Mouse (Mus musculus) myocyte (in vitro differentiated cells): ENCODE results near the gene Hmcn2.

ENCODE experiments used
- CEBPB ChIP-seq: IDR thresholded peaks from 2 replicates; pipeline ENCODE4 v1.6.1; 2011; ENCODE audit warnings: mild to moderate bottlenecking, moderate library complexity; ENCODE audit not compliant: poor library complexity, insufficient read depth, severe bottlenecking
- E2F4 ChIP-seq: IDR thresholded peaks from one replicate; pipeline ENCODE4 v1.6.1; 2011; ENCODE audit warnings: mild to moderate bottlenecking, control low read depth, moderate library complexity; ENCODE audit not compliant: insufficient read depth
- MAX ChIP-seq: IDR thresholded peaks from one replicate; pipeline ENCODE4 v1.6.1; 2011; ENCODE audit warnings: low read depth, mild to moderate bottlenecking, control low read depth
- MYOD1 ChIP-seq, 3 experiments: IDR thresholded peaks; one replicate each; pipeline ENCODE4 v1.6.1; 2011; ENCODE audit warnings: control low read depth in 2 of 3, low read depth in 2 of 3, mild to moderate bottlenecking in 2 of 3, moderate library complexity in 1 of 3; ENCODE audit not compliant: insufficient read length in 2 of 3, control insufficient read depth in 1 of 3
- MYOG ChIP-seq, 3 experiments: IDR thresholded peaks; one replicate each; pipeline ENCODE4 v1.6.1; 2011; ENCODE audit warnings: control low read depth in 2 of 3, low read depth in 2 of 3, mild to moderate bottlenecking in 2 of 3; ENCODE audit not compliant: insufficient read length in 2 of 3, control insufficient read depth in 1 of 3, insufficient read depth in 1 of 3
- POLR2A ChIP-seq: IDR thresholded peaks from one replicate; pipeline ENCODE4 v1.6.1; 2011; ENCODE audit warnings: low read depth, mild to moderate bottlenecking, control low read depth, moderate library complexity; ENCODE audit not compliant: insufficient read length
- POLR2AphosphoS2 ChIP-seq: IDR thresholded peaks from one replicate; pipeline ENCODE4 v1.6.1; 2011; ENCODE audit warnings: low read depth, control low read depth; ENCODE audit not compliant: insufficient read length
- SRF ChIP-seq: IDR thresholded peaks from one replicate; pipeline ENCODE4 v1.6.1; 2011; ENCODE audit warnings: low read depth; ENCODE audit not compliant: control insufficient read depth, insufficient read length
- TCF12 ChIP-seq: IDR thresholded peaks from one replicate; pipeline ENCODE4 v1.6.1; 2011; ENCODE audit warnings: mild to moderate bottlenecking, control low read depth; ENCODE audit not compliant: poor library complexity, insufficient read depth, severe bottlenecking
- TCF3 ChIP-seq: IDR thresholded peaks from one replicate; pipeline ENCODE4 v1.6.1; 2011; ENCODE audit warnings: low read depth, control low read depth; ENCODE audit not compliant: insufficient read length
- USF1 ChIP-seq: IDR thresholded peaks from one replicate; pipeline ENCODE4 v1.6.1; 2011; ENCODE audit warnings: low read depth, mild to moderate bottlenecking, control low read depth, moderate library complexity

DNA sequence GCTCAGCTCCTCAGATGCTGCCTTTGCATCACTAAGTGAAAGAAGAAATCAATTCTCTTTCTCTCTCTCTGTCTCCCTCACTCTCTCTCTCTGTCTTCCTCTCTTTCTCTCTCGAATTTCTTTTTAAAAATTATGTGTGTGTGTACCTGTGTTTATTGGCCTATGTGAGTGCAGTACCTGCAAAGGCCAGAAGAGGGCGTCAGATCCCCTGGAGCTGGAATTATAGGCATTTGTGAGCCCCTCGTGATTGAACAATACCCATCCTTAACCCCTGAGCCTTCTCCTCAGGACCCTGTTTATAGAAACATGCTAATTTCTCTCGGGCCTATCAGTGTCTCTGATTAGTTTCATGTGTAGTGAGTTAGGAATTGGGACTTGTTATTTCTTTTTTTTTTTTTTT, 6.0 kb upstream of the Hmcn2 start:
- TF ChIP-seq CEBPB (no peak), MYOD1 (IDR thresholded peaks at IDR 0.05; ENCODE audit: control insufficient read depth in 1 of 3, insufficient read length in 2 of 3, low read depth in 2 of 3) (no peak), TCF12 (no peak), E2F4 (no peak), POLR2A (no peak), SRF (no peak), USF1 (no peak), TCF3 (no peak), MAX (no peak), POLR2AphosphoS2 (no peak), MYOG (IDR thresholded peaks at IDR 0.05; ENCODE audit: control insufficient read depth in 1 of 3, insufficient read depth in 1 of 3, insufficient read length in 2 of 3, low read depth in 2 of 3) (no peak)
